Mouse (Mus musculus): ENCODE measurements around the gene Bcl6b. TPM values are rescaled to one million over a fixed set of nuclear protein-coding genes. Genes with fewer than 3 reads are reported as not detected.

Bcl6b gene
- polyA plus RNA-seq (2012; rRNA removed): 0.97 and 1.6 TPM in 2 replicates

- Histone ChIP-seq H3K27ac (ENCODE audit: control insufficient read depth, insufficient read depth, low read length) (no peak within 1 kb of the TSS), H3K4me3 (ENCODE audit: control insufficient read depth, insufficient read depth, low read length) (0 out of 2 replicates have a peak within 1 kb of the TSS, but pooled peaks have one; percentile 7), H3K27me3 (ENCODE audit: control insufficient read depth, insufficient read depth, low read length) (peaks cover 6% of the 10 kb centered on the region; the same call in 1 of the 2 replicates), H3K36me3 (ENCODE audit: control insufficient read depth, insufficient read depth, low read length) (no peaks in the 10 kb centered on the region), H3K4me1 (replicated peaks; ENCODE audit: control insufficient read depth, insufficient read depth, low read length) (peaks cover 19% of the 10 kb centered on the region)
- 5% methylated on average over 39 of the region's 39 CpGs for WGBS
- no peak for TF ChIP-seq CTCF (IDR thresholded peaks at IDR 0.05; ENCODE audit: borderline replicate concordance, control insufficient read depth, extremely low read depth, insufficient read depth, low read length, poor library complexity)
- no peak for TF ChIP-seq POLR2A (IDR thresholded peaks at IDR 0.05; ENCODE audit: control insufficient read depth, extremely low read depth, insufficient read depth, low read length, poor library complexity)
- DNase-seq: no peak
Observed at GRCm38 (mm10) chr11:70229260-70230010, at the start of gene Bcl6b. Gene Bcl6b (minus strand): TSS chr11:70229798.

GRCm38 (mm10) chr11:70278961-70279360 is 49.4 kb upstream of the Bcl6b start:
- Histone ChIP-seq H3K36me3 (ENCODE audit: control insufficient read depth, insufficient read depth, low read length) (no peaks in the 10 kb centered on the region), H3K27me3 (ENCODE audit: control insufficient read depth, insufficient read depth, low read length) (no peaks in the 10 kb centered on the region), H3K27ac (ENCODE audit: control insufficient read depth, insufficient read depth, low read length) (no peak overlapping the region), H3K4me3 (ENCODE audit: control insufficient read depth, insufficient read depth, low read length) (no peak overlapping the region), H3K4me1 (replicated peaks; ENCODE audit: control insufficient read depth, insufficient read depth, low read length) (peaks cover 24% of the 10 kb centered on the region)
- 97% methylated on average over 3 of the region's 3 CpGs for WGBS
- DNase-seq: no peak
- TF ChIP-seq CTCF (IDR thresholded peaks at IDR 0.05; ENCODE audit: borderline replicate concordance, control insufficient read depth, extremely low read depth, insufficient read depth, low read length, poor library complexity) (no peak), POLR2A (IDR thresholded peaks at IDR 0.05; ENCODE audit: control insufficient read depth, extremely low read depth, insufficient read depth, low read length, poor library complexity) (no peak)

GRCm38 (mm10) chr11:70271641-70272040 is 42.0 kb upstream of the Bcl6b start:
- no peak for TF ChIP-seq POLR2A (IDR thresholded peaks at IDR 0.05; ENCODE audit: control insufficient read depth, extremely low read depth, insufficient read depth, low read length, poor library complexity)
- no peak overlapping the region for H3K27ac ChIP-seq (ENCODE audit: control insufficient read depth, insufficient read depth, low read length)
- peaks cover 4% of the 10 kb centered on the region for H3K4me1 ChIP-seq (replicated peaks; ENCODE audit: control insufficient read depth, insufficient read depth, low read length)
- no peak for DNase-seq
- 93% methylated on average over 7 of the region's 7 CpGs for WGBS
- H3K36me3 ChIP-seq (ENCODE audit: control insufficient read depth, insufficient read depth, low read length): no peaks in the 10 kb centered on the region
- H3K4me3 ChIP-seq (ENCODE audit: control insufficient read depth, insufficient read depth, low read length): no peak overlapping the region
- no peaks in the 10 kb centered on the region for H3K27me3 ChIP-seq (ENCODE audit: control insufficient read depth, insufficient read depth, low read length)

GRCm38 (mm10) chr11:70266405-70266804 is 36.8 kb upstream of the Bcl6b start:
- no peaks in the 10 kb centered on the region for H3K27me3 ChIP-seq (ENCODE audit: control insufficient read depth, insufficient read depth, low read length)
- no peaks in the 10 kb centered on the region for H3K36me3 ChIP-seq (ENCODE audit: control insufficient read depth, insufficient read depth, low read length)
- WGBS: 94% methylated on average over 1 of the region's 1 CpGs
- peaks cover 22% of the 10 kb centered on the region for H3K4me1 ChIP-seq (replicated peaks; ENCODE audit: control insufficient read depth, insufficient read depth, low read length)
- no peak for DNase-seq
- H3K4me3 ChIP-seq (ENCODE audit: control insufficient read depth, insufficient read depth, low read length): no peak overlapping the region
- peak overlapping the region; percentile 91 for H3K27ac ChIP-seq (ENCODE audit: control insufficient read depth, insufficient read depth, low read length)
- no peak for TF ChIP-seq CTCF (IDR thresholded peaks at IDR 0.05; ENCODE audit: borderline replicate concordance, control insufficient read depth, extremely low read depth, insufficient read depth, low read length, poor library complexity)
- no peak for TF ChIP-seq POLR2A (IDR thresholded peaks at IDR 0.05; ENCODE audit: control insufficient read depth, extremely low read depth, insufficient read depth, low read length, poor library complexity)

DNA sequence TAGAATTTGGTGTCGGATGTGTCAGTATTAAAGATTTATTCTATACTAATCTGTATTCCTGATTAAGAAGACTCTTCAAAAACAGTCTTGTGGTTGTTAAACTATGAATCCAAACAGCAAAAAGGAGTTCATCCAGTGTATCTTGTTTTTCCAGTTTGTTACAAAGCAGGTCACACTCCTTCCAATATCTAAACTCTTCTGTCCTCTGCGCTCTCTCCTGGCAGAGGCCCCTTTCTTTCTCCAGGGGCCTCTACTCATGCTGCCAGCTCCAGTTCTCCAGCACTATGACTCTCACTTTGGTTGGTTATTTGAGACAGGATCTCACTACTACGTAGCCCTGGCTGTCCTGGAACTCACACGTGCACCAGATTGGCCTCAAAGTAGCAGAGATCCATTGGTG is 36.2 kb upstream of the Bcl6b start:
- no peaks in the 10 kb centered on the region for H3K27me3 ChIP-seq (ENCODE audit: control insufficient read depth, insufficient read depth, low read length)
- H3K4me1 ChIP-seq (replicated peaks; ENCODE audit: control insufficient read depth, insufficient read depth, low read length): peaks cover 22% of the 10 kb centered on the region
- no peak for TF ChIP-seq CTCF (IDR thresholded peaks at IDR 0.05; ENCODE audit: borderline replicate concordance, control insufficient read depth, extremely low read depth, insufficient read depth, low read length, poor library complexity)
- TF ChIP-seq POLR2A (IDR thresholded peaks at IDR 0.05; ENCODE audit: control insufficient read depth, extremely low read depth, insufficient read depth, low read length, poor library complexity): no peak
- H3K27ac ChIP-seq (ENCODE audit: control insufficient read depth, insufficient read depth, low read length): peak overlapping the region; percentile 91
- WGBS: 64% methylated on average over 4 of the region's 4 CpGs
- DNase-seq: no peak
- H3K36me3 ChIP-seq (ENCODE audit: control insufficient read depth, insufficient read depth, low read length): no peaks in the 10 kb centered on the region
- no peak overlapping the region for H3K4me3 ChIP-seq (ENCODE audit: control insufficient read depth, insufficient read depth, low read length)

GRCm38 (mm10) chr11:70265252-70265651 is 35.7 kb upstream of the Bcl6b start:
- DNase-seq: peak; percentile 48
- TF ChIP-seq CTCF (IDR thresholded peaks at IDR 0.05; ENCODE audit: borderline replicate concordance, control insufficient read depth, extremely low read depth, insufficient read depth, low read length, poor library complexity) (no peak), POLR2A (IDR thresholded peaks at IDR 0.05; ENCODE audit: control insufficient read depth, extremely low read depth, insufficient read depth, low read length, poor library complexity) (no peak)
- Histone ChIP-seq H3K4me3 (ENCODE audit: control insufficient read depth, insufficient read depth, low read length) (no peak overlapping the region), H3K27ac (ENCODE audit: control insufficient read depth, insufficient read depth, low read length) (peak overlapping the region; percentile 91), H3K36me3 (ENCODE audit: control insufficient read depth, insufficient read depth, low read length) (no peaks in the 10 kb centered on the region), H3K4me1 (replicated peaks; ENCODE audit: control insufficient read depth, insufficient read depth, low read length) (peaks cover 22% of the 10 kb centered on the region), H3K27me3 (ENCODE audit: control insufficient read depth, insufficient read depth, low read length) (no peaks in the 10 kb centered on the region)
- WGBS: 6% methylated on average over 3 of the region's 3 CpGs

Measured in thymus, adult 2 months (tissue).